Mouse (Mus musculus) 3134 (cell line): ENCODE data around the gene Emc3.

Experiments used
- DNase-seq: peaks from one replicate; pipeline ENCODE4 v3.0.0-alpha.2; 2011; ENCODE audit warnings: low spot score; ENCODE audit not compliant: insufficient read length; ENCODE audit errors: extremely low read depth

Emc3 gene

DNA sequence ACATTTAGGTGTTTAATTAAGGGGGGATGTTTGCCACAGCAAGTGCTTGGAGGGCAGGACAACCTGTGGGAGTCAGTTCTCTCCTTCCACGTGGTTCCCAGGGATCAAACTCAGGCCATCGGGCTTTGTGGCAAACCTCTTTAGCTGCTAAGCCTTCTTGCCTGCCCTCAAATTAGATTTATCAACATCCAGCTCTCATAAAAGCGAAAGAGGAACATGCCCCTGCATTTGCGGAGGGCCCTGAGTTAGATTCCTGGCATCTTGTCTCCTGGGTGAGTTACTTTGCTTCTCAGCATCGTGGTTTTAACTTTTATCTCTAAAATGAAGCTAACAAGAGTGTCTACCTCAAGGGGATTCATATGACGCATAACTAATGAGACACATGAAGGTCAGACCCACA lies 32.1 kb downstream of the Emc3 start:
- no peak for DNase-seq

DNA sequence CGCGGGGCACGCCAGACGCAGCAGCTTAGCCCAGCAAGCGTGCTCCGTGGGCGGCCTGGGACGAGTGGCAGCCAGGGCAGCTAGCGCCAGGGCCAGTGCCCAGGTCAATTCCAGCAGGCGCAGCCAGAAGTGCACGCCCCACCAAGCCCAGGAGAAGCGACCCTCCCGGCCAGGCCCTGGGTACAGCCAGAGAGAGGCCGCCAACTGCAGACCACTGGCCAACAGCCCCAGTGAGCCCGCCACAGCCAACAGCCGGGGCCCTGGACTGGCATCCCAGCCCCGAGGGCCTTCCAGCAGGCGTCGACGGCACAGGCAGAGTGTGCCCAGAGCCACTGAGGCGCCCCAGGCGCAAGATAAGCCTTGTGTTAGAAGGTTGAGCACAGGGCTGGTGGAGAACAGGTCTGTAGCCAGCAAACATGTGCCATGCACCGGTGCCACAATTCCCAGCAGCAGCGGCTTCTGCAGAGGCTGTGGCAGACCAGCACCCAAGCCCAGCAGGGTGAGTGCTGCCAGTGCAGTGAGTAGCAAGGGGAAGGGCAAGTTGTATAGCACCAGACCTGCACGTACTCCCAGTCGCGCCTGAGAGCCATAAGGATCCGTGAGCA lies 36.3 kb downstream of the Emc3 start:
- DNase-seq, result peak; percentile 41

DNA sequence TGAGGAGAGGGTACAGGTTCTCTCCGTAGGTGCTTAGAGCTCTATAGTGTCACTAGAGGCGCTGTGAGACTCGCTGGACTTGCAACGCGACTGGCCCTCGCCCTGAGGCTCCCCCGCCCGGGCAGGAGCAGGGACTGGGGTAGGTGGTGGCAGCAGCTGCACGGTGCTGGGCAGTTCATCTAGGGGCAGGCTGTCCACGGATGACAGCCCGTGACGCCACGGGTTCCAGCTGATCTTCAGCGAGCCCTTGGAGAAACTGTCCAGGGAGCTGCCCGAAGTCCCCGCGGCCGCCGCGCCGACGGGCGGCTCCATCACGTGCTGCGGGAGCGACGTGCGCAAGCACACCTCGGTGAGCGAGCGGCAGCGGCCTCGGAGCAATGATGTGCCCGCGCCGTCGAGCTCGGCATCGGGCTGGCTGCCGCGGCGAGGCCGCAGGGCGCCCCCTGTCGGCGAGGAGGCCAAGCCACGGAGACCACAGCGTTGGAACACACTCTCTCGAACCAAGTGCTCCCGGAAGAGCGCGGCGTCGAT lies 37.1 kb downstream of the Emc3 start:
- DNase-seq, result no peak

DNA sequence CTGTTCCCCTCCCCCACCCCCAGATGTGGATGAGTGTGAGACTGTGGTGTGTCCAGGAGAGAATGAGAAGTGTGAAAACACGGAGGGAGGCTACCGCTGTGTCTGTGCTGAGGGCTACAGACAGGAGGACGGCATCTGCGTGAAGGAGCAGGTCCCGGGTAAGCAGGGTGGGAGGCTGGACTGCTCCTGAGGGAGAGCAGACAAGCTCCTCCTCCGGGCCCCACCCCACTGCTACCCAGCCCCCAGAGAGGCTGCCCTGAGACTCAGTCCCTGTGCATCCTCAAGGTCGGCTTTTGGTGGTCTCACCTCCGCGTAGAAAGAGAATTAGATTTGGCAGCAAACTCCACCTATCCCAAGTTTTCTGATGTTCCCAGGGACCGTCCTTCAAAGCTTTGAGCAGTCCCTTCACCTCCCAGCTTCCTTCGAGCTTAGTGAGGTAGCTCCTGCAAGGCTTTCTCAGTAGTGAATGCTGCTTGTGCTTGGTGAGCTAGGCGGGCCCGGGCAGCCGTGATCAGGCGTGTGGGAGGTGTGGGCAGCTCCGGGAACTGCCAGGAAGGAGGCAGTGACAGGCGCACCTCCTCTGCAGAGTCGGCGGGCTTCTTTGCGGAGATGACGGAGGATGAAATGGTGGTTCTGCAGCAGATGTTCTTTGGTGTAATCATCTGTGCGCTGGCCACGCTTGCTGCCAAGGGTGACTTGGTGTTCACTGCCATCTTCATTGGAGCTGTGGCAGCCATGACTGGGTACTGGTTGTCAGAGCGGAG lies 39.2 kb downstream of the Emc3 start:
- no peak for DNase-seq

DNA sequence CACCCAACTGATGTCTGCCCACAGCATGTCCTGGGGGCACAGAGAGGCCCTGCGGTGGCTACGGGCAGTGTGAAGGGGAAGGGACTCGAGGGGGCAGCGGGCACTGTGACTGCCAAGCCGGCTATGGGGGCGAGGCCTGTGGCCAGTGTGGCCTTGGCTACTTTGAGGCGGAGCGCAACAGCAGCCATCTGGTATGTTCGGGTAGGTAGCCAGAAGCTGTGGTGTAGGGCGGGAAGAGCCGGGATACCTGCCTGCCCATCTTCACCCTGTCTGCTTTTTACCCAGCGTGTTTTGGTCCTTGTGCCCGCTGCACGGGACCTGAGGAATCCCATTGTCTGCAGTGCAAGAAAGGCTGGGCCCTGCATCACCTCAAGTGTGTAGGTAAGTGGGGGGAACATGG lies 42.0 kb downstream of the Emc3 start:
- DNase-seq, result no peak

DNA sequence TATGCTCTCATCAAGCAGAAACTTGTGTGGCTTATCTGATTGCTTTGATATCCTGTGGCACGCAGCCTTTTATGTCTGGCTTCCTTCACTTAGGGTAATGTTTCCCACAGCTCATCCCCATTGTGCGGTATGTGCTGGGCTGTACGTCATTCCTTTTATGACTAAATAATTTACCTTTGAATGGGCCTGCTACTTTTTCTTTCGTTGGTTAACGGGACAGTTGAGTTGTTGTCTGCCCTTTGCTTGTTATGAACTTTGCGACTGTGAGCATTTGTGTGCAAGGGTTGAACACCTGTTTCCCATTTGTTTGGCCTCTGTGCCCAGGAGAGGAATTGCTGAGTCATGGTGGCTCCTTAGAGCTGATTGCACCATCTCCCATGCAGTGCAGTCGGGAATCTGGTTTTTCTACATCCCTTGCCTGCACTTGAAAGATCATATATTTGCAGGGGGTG lies 44.3 kb downstream of the Emc3 start:
- DNase-seq, result peak; percentile 62

DNA sequence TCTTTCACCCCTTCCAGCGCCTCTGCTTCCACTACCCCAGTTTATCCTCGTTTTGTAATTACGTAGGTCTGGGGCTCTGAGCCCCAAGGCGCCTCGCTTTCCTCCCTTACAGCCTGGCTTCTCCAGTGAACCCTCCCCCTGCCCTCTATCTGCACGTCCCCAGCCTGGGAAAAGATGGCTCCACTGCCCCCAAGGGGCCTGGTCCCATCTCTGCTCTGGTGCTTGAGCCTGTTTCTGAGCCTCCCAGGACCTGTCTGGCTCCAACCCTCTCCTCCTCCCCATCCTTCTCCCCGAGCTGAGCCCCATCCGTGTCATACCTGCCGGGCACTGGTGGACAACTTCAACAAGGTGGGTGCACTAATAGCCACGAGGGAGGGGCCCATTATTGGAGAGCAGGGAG lies 47.7 kb downstream of the Emc3 start:
- DNase-seq, result no peak

DNA sequence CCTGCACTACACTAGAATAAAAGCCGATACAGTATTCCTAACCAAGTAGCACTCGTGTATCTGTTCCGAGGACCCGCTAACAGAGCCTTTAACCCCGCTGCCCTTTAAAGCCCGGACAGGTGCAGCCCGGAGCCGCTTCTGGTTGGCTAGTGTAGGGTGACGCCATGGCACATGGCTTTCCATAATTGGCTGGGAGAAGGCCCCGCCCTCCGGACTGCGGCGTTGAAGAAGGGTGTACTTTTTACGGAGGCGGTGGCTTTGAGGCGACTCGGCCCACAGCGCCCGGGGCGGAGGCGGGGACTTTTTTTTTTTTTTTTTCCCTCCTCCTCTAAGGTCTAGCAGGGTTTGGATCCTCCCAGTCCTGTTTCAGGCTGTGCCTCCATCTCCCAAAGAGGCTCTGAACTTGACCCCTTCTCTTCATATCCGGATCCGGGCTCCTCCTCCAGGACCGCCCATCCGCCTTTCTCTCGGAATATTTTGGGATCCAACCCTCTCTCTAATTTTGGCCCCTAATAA lies 48.3 kb downstream of the Emc3 start, which contains the start of gene Creld1:
Gene Creld1 (plus strand): TSS at position 198 of the 516 bp plus-strand sequence.
- no peak for DNase-seq

DNA sequence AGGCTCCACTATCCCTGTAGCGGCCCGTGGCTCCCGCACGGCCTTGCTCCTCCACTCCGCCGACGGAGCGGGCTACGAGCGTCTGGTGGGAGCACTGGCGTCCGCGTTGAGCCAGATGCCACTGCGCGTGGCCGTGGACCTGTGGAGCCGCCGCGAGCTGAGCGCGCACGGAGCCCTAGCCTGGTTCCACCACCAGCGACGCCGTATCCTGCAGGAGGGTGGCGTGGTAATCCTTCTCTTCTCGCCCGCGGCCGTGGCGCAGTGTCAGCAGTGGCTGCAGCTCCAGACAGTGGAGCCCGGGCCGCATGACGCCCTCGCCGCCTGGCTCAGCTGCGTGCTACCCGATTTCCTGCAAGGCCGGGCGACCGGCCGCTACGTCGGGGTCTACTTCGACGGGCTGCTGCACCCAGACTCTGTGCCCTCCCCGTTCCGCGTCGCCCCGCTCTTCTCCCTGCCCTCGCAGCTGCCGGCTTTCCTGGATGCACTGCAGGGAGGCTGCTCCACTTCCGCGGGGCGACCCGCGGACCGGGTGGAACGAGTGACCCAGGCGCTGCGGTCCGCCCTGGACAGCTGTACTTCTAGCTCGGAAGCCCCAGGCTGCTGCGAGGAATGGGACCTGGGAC lies 48.9 kb downstream of the Emc3 start:
- no peak for DNase-seq

DNA sequence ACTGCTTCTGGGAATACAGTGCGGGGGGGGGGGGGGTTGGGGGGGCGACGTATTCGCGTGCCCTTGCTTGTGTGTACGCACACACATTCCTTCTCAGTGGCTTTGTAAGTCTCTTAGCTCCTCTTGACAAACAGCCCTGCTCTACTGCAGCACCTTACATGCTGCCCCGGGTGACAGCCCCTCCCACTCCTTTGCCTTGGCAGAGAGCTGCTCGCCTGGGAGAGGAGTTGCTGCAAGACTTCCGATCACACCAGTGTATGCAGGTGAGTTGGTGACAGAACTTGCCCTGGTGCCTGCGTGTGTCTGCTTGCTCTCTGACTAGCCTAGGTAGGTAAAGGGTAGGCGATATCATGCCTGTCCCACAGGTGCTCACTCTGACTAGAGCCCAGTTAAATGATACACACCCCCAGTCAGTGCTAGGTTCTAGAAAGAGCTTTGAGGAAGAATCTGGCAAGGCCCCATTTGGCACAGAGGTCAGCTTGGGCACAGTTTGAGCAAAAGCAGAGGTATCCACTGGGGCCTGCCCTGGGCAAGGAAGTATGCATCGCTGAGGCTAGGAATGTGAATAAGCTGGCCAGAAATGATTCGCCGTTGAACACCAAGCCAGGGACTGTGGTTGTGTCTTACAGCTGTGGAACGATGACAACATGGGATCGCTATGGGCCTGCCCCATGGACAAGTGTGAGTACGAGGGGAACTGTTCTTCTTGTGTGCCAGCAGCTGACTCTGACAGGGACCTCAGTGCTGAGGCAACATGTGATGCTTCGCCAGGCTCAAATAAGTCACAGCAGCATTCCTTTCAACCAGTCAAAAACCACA lies 50.7 kb downstream of the Emc3 start:
- DNase-seq, result peak; percentile 91

DNA sequence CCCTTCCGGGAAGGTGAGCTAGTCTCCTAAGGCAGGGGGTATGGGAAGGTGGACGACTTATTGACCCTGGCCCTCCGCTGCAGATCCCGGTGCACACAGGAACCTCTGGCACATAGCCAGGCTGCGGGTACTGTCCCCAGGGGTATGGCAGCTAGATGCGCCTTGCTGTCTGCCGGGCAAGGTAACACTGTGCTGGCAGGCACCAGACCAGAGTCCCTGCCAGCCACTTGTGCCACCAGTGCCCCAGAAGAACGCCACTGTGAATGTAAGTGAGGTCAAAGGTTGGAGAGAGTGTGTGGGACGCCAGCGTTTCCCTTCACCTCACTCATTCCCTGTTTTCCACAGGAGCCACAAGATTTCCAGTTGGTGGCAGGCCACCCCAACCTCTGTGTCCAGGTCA lies 52.5 kb downstream of the Emc3 start:
- no peak for DNase-seq

DNA sequence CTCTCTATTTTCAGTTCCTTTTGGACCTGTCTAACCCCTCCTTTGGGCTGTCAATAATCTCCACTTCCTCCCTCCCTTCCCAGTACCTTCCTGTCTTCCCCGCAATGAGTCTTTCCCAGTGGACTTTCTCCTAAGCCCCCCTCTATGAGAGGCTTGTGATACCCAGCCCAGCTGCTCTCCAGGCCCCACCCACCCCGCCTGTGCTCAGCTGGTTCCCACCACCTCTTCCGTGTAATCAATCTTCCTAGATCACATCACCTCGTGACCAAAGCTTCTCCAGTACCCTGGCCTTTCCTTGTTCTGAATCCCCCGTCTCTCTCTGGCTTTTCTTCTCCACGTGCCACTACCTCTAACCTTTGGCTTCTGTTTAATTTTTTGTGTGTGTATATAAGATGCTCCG lies 54.1 kb downstream of the Emc3 start:
- no peak for DNase-seq

DNA sequence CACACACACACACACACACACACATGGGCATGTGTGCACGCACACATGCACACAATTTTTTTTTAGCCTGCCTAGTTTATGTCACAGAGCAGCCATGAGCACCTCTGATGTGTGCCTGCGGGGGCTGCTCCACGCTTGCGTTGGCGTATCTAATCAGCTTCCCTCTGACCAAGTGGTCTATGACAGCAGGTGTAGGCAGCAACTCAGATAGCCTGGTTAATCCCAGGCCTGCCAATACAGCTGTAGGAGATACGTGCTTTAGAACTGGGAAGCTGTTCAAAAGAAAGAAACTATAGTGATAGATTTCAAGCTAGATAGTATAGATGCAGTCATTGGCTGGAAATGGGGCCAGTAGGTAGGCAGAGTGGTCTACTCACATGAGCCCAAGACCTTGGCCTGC lies 57.7 kb downstream of the Emc3 start:
- no peak for DNase-seq

DNA sequence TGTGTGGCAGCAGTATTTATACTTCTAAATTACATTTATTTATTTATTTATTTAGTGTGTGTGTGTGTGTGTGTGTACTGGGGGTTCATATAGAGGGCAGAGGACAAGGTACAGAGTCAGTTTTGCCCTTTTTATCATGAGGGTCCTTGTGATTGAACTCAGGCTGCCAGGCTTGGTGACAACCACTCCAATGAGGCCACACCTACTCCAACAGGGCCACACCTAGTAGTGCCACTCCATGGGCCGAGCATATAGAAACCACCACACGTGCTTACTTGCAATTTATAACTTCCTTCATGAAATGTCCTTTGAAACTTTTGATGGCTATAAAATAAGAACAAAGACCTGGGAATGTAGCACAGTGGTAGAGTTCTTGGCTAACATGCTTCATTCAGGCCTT lies 58.2 kb downstream of the Emc3 start:
- DNase-seq, result no peak

DNA sequence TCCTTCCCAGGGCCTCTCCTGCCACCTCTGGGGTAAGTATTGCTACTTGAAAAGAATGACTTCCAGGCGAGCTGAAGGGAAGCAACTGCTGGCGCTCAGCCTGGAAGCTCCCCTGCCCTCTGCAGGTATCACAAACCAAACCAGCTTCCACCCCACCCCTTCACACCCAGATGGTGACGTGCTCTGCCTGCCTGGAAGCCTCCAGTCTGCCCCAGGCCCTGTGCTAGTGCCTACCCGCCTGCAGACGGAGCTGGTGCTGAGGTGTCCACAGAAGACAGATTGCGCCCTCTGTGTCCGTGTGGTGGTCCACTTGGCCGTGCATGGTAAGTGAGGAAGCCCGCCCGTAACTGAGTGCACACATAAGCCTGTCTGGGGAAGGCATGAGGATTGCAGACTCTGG lies 59.4 kb downstream of the Emc3 start:
- peak; percentile 82 for DNase-seq

DNA sequence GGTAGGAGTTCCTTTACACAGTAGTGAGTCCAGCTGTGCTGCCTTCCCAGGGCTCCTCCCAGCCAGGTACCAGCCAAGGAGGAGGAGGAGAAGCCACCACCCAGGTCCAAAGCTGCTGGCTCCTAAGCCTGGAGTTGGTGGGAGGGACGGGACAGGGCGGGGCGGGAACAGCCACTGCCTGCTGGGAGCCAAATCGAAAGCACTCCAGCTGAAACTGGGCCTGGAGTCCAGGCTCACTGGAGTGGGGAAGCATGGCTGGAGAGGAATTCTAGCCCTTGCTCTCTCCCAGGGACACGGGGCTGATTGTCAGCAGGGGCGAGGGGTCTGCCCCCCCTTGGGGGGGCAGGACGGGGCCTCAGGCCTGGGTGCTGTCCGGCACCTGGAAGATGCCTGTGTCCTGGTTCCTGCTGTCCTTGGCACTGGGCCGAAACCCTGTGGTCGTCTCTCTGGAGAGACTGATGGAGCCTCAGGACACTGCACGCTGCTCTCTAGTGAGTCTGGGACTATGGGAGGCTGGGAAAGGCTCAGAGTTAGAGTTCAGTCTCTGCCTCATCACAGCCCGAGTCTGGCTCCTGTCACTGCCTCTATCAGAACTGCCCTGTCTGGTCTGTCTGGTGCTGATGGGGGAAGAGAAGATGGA lies 60.0 kb downstream of the Emc3 start, which contains the start of gene Il17rc:
Gene Il17rc (plus strand): TSS at position 131 of the 640 bp plus-strand sequence.
- DNase-seq, result peak; percentile 97

DNA sequence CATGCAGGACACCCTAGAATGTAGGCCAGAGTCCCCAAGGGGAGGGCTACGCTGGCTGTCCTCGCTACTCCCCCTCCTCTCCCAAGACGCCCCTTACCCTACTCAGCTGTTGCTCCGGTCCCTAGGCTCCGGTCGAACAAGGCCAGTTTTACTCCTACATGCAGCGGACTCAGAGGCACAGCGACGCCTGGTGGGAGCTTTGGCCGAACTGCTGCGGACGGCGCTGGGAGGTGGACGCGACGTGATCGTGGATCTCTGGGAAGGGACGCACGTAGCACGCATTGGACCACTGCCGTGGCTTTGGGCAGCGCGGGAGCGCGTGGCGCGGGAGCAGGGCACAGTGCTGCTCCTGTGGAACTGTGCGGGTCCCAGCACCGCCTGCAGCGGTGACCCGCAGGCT lies 62.0 kb downstream of the Emc3 start:
- DNase-seq, result no peak

DNA sequence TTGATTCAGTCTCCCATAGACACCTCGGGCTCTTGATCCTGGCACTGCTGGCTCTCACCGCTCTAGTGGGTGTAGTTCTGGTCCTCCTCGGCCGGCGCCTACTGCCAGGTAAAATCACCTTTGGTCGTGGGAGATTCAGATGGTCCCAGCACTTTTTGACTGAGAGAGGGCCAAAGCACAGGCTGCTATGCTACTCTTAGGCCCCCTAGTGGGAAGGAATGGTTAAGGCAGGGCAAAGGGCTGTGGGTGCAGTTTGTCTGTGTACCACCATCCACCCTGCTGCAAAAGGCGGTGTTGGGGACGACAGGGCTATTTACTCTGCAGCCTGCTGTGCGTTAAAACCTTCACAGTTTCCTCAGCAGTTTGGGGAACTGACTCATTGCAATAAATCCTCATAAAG lies 62.4 kb downstream of the Emc3 start:
- DNase-seq, result no peak

DNA sequence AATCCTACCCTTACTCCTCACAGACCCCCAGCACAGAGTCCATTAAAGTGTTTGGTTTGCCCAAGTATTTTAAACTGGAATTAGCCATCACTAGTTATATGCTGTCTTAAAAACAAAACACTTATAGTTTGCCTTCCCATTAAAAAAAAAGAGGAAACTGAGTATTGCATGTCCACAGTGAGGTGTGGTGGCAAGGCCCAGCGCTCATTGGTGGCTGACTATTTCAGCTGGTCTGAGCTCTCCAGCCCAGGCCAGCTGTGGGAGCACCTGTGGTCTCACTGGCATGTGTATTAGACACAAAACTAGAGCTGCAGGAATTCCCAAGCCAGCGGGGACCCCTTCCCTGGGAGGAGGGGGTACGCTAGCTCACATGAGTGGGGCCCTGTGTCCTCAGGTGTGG lies 62.9 kb downstream of the Emc3 start:
- no peak for DNase-seq

DNA sequence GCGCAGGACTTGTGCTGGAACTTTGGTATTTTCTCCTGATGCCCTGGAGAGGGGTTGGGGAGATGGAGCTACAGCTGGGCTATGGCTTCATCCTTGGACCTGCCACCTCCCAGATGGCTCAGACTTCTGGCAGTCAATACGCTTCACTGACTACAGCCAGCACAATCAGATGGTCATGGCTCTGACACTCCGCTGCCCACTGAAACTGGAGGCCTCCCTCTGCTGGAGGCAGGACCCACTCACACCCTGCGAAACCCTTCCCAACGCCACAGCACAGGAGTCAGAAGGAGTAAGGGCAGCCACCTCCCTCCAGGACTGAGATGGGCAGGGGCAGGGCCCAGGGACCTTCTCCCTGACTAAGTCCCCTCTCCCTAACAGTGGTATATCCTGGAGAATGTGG lies 65.8 kb downstream of the Emc3 start:
- DNase-seq, result no peak
